Mouse (Mus musculus) limb, embryonic 12.5 days (tissue): Measurements from ENCODE around the gene Scamp1. TPM values are rescaled to one million over a fixed set of nuclear protein-coding genes. Genes with fewer than 3 reads are reported as not detected.

Experiments
- ATAC-seq: fragments of 200-750 bp; cut with Nextera tagmentation; 2 replicates; pipeline ENCODE4 v1.8.0; 2017; ENCODE audit warnings: low read depth, moderate TSS enrichment; ENCODE audit not compliant: insufficient number of reproducible peaks, insufficient read depth, low FRiP score, low TSS enrichment
- H3K27ac ChIP-seq: fragments of 300-500 bp; sonication (generic); 2 replicates; pipeline ENCODE4 v1.5.1; 2016; ENCODE audit warnings: mild to moderate bottlenecking, moderate library complexity
- H3K27me3 ChIP-seq: fragments of 300-500 bp; sonication (generic); 2 replicates; pipeline ENCODE4 v1.6.1; 2016; ENCODE audit warnings: mild to moderate bottlenecking, moderate library complexity
- H3K36me3 ChIP-seq: fragments of 300-500 bp; sonication (generic); 2 replicates; pipeline ENCODE4 v1.6.1; 2016; ENCODE audit warnings: mild to moderate bottlenecking, moderate library complexity
- H3K4me1 ChIP-seq: fragments of 300-500 bp; sonication (generic); replicated peaks from 2 replicates; pipeline ENCODE4 v1.6.1; 2016
- H3K4me2 ChIP-seq: fragments of 300-500 bp; sonication (generic); 2 replicates; pipeline ENCODE4 v1.6.1; 2016; ENCODE audit warnings: mild to moderate bottlenecking, moderate library complexity
- H3K4me3 ChIP-seq: fragments of 300-500 bp; sonication (generic); replicated peaks from 2 replicates; pipeline ENCODE4 v1.5.1; 2016; ENCODE audit warnings: mild to moderate bottlenecking
- H3K9ac ChIP-seq: fragments of 300-500 bp; sonication (generic); replicated peaks from 2 replicates; pipeline ENCODE4 v1.6.1; 2016; ENCODE audit warnings: mild to moderate bottlenecking, moderate library complexity
- H3K9me3 ChIP-seq: fragments of 300-500 bp; sonication (generic); 2 replicates; pipeline ENCODE4 v1.6.1; 2016; ENCODE audit warnings: mild to moderate bottlenecking, moderate library complexity
- WGBS: fragments of 180-500 bp; shearing (Covaris S2); methylation state at CpG from one replicate; pipeline ENCODE4 v1.1.7; 2016; 5-methylcytosine and 5-hydroxymethylcytosine counted together
- polyA plus RNA-seq: library from polyadenylated mRNA; unstranded; fragments of >200 nt; fragmentation: Nextera tagmentation; extraction: Ambion mirVana; gene quantifications from 2 replicates; pipeline ENCODE4 v1.2.1, GENCODE M21; 2016

Gene Scamp1
- polyA plus RNA-seq, 1 experiment from 2014 or later, result 35.3 TPM

GRCm38 (mm10) chr13:94255176-94255575, 30.5 kb downstream of the Scamp1 start:
- H3K9me3 ChIP-seq, result no peaks in the 10 kb centered on the region
- no peak overlapping the region for H3K4me2 ChIP-seq
- H3K27me3 ChIP-seq, result no peaks in the 10 kb centered on the region
- 96% methylated on average over 2 of the region's 2 CpGs for WGBS
- no peak overlapping the region for H3K27ac ChIP-seq
- ATAC-seq, result no peak
- H3K4me3 ChIP-seq, result no peak overlapping the region
- no peak overlapping the region for H3K9ac ChIP-seq
- peaks cover 3% of the 10 kb centered on the region; the same call in 1 of the 2 replicates for H3K4me1 ChIP-seq
- 0 out of 2 replicates have a peak, but pooled peaks cover 4% of the 10 kb centered on the region for H3K36me3 ChIP-seq

- Histone ChIP-seq H3K27ac (no peak overlapping the region), H3K27me3 (no peaks in the 10 kb centered on the region), H3K36me3 (0 out of 2 replicates have a peak, but pooled peaks cover 4% of the 10 kb centered on the region), H3K4me3 (no peak overlapping the region), H3K9ac (no peak overlapping the region), H3K9me3 (no peaks in the 10 kb centered on the region), H3K4me1 (peaks cover 3% of the 10 kb centered on the region; the same call in 1 of the 2 replicates), H3K4me2 (no peak overlapping the region)
- ATAC-seq, result no peak
- WGBS, result 89% methylated on average over 3 of the region's 3 CpGs
Measured at GRCm38 (mm10) chr13:94254286-94254685, 31.4 kb downstream of the Scamp1 start.

- no peak for ATAC-seq
- 84% methylated on average over 5 of the region's 5 CpGs for WGBS
- H3K4me2 ChIP-seq, result no peak overlapping the region
- H3K4me1 ChIP-seq, result peaks cover 3% of the 10 kb centered on the region; the same call in 1 of the 2 replicates
- H3K4me3 ChIP-seq, result no peak overlapping the region
- H3K9ac ChIP-seq, result no peak overlapping the region
- H3K36me3 ChIP-seq, result 0 out of 2 replicates have a peak, but pooled peaks cover 4% of the 10 kb centered on the region
- no peak overlapping the region for H3K27ac ChIP-seq
- H3K9me3 ChIP-seq, result no peaks in the 10 kb centered on the region
- H3K27me3 ChIP-seq, result no peaks in the 10 kb centered on the region
Measured at GRCm38 (mm10) chr13:94253052-94253451, 32.6 kb downstream of the Scamp1 start.

- H3K4me1 ChIP-seq, result 0 out of 2 replicates have a peak, but pooled peaks cover 3% of the 10 kb centered on the region
- H3K4me3 ChIP-seq, result no peak overlapping the region
- no peaks in the 10 kb centered on the region for H3K27me3 ChIP-seq
- no peak overlapping the region for H3K27ac ChIP-seq
- 0 out of 2 replicates have a peak, but pooled peaks cover 4% of the 10 kb centered on the region for H3K36me3 ChIP-seq
- H3K9ac ChIP-seq, result no peak overlapping the region
- no peak for ATAC-seq
- WGBS, result 90% methylated on average over 5 of the region's 8 CpGs
- no peaks in the 10 kb centered on the region for H3K9me3 ChIP-seq
- H3K4me2 ChIP-seq, result no peak overlapping the region
Measured at GRCm38 (mm10) chr13:94250761-94251160, 34.9 kb downstream of the Scamp1 start.

GRCm38 (mm10) chr13:94250188-94250587, 35.5 kb downstream of the Scamp1 start:
- Histone ChIP-seq H3K9me3 (no peaks in the 10 kb centered on the region), H3K4me3 (no peak overlapping the region), H3K4me2 (no peak overlapping the region), H3K27me3 (no peaks in the 10 kb centered on the region), H3K36me3 (0 out of 2 replicates have a peak, but pooled peaks cover 4% of the 10 kb centered on the region), H3K27ac (no peak overlapping the region), H3K4me1 (peaks cover 6% of the 10 kb centered on the region), H3K9ac (no peak overlapping the region)
- no peak for ATAC-seq
- 87% methylated on average over 6 of the region's 6 CpGs for WGBS

GRCm38 (mm10) chr13:94242897-94243296, 42.8 kb downstream of the Scamp1 start:
- peaks cover 23% of the 10 kb centered on the region for H3K4me1 ChIP-seq
- 63% methylated on average over 2 of the region's 2 CpGs for WGBS
- H3K4me2 ChIP-seq, result no peak overlapping the region
- no peaks in the 10 kb centered on the region for H3K27me3 ChIP-seq
- no peaks in the 10 kb centered on the region for H3K9me3 ChIP-seq
- H3K9ac ChIP-seq, result no peak overlapping the region
- H3K4me3 ChIP-seq, result no peak overlapping the region
- no peaks in the 10 kb centered on the region for H3K36me3 ChIP-seq
- H3K27ac ChIP-seq, result no peak overlapping the region
- no peak for ATAC-seq

- no peak overlapping the region for H3K4me3 ChIP-seq
- H3K9me3 ChIP-seq, result no peaks in the 10 kb centered on the region
- 60% methylated on average over 4 of the region's 4 CpGs for WGBS
- H3K4me1 ChIP-seq, result peaks cover 23% of the 10 kb centered on the region
- no peak for ATAC-seq
- no peak overlapping the region for H3K27ac ChIP-seq
- H3K9ac ChIP-seq, result no peak overlapping the region
- no peaks in the 10 kb centered on the region for H3K27me3 ChIP-seq
- no peaks in the 10 kb centered on the region for H3K36me3 ChIP-seq
- no peak overlapping the region for H3K4me2 ChIP-seq
Measured at GRCm38 (mm10) chr13:94241892-94242524, 43.6 kb downstream of the Scamp1 start.

- Histone ChIP-seq H3K4me2 (no peak overlapping the region), H3K4me3 (no peak overlapping the region), H3K9ac (no peak overlapping the region), H3K36me3 (no peaks in the 10 kb centered on the region), H3K27ac (no peak overlapping the region), H3K4me1 (peaks cover 23% of the 10 kb centered on the region), H3K27me3 (no peaks in the 10 kb centered on the region), H3K9me3 (no peaks in the 10 kb centered on the region)
- 50% methylated on average over 5 of the region's 5 CpGs for WGBS
- no peak for ATAC-seq
Measured at GRCm38 (mm10) chr13:94240873-94241272, 44.8 kb downstream of the Scamp1 start.

GRCm38 (mm10) chr13:94240111-94240510, 45.5 kb downstream of the Scamp1 start:
- no peak overlapping the region for H3K4me2 ChIP-seq
- no peak overlapping the region for H3K9ac ChIP-seq
- H3K27ac ChIP-seq, result no peak overlapping the region
- H3K4me1 ChIP-seq, result peaks cover 19% of the 10 kb centered on the region
- H3K36me3 ChIP-seq, result no peaks in the 10 kb centered on the region
- H3K9me3 ChIP-seq, result no peaks in the 10 kb centered on the region
- no peak overlapping the region for H3K4me3 ChIP-seq
- H3K27me3 ChIP-seq, result no peaks in the 10 kb centered on the region
- 83% methylated on average over 6 of the region's 6 CpGs for WGBS
- no peak for ATAC-seq

GRCm38 (mm10) chr13:94239488-94239887, 46.2 kb downstream of the Scamp1 start:
- no peaks in the 10 kb centered on the region for H3K36me3 ChIP-seq
- ATAC-seq, result no peak
- no peak overlapping the region for H3K9ac ChIP-seq
- H3K4me2 ChIP-seq, result no peak overlapping the region
- no peak overlapping the region for H3K27ac ChIP-seq
- H3K4me1 ChIP-seq, result peaks cover 13% of the 10 kb centered on the region
- H3K4me3 ChIP-seq, result no peak overlapping the region
- no peaks in the 10 kb centered on the region for H3K9me3 ChIP-seq
- no peaks in the 10 kb centered on the region for H3K27me3 ChIP-seq
- WGBS, result 75% methylated on average over 4 of the region's 4 CpGs

- ATAC-seq, result no peak
- no peak overlapping the region for H3K9ac ChIP-seq
- H3K27me3 ChIP-seq, result no peaks in the 10 kb centered on the region
- WGBS, result 89% methylated on average over 14 of the region's 14 CpGs
- H3K4me3 ChIP-seq, result no peak overlapping the region
- H3K36me3 ChIP-seq, result peaks cover 25% of the 10 kb centered on the region
- no peaks in the 10 kb centered on the region for H3K9me3 ChIP-seq
- no peak overlapping the region for H3K4me2 ChIP-seq
- no peaks in the 10 kb centered on the region for H3K4me1 ChIP-seq
- H3K27ac ChIP-seq, result no peak overlapping the region
Measured at GRCm38 (mm10) chr13:94231871-94232270, 53.8 kb downstream of the Scamp1 start.
